Mouse (Mus musculus) layer of hippocampus, adult 2 months (tissue): ENCODE results near the gene Tbata. TPM values are rescaled to one million over a fixed set of nuclear protein-coding genes. Genes with fewer than 3 reads are reported as not detected.

Experiments used
- DNase-seq, 2 experiments: peaks; one replicate each; pipeline ENCODE4 v3.0.0; 2022; ENCODE audit warnings: low spot score in 2 of 2
- H3K27ac ChIP-seq: fragments of 200-600 bp; 2 replicates; pipeline ENCODE4 v1.8.1; 2022
- H3K4me3 ChIP-seq: fragments of 200-600 bp; 2 replicates; pipeline ENCODE4 v1.8.1; 2022; ENCODE audit warnings: mild to moderate bottlenecking
- CTCF ChIP-seq: fragments of 200-600 bp; conservative IDR thresholded peaks from 2 replicates; pipeline ENCODE4 v1.8.1; 2022; ENCODE audit warnings: antibody characterized with exemption, mild to moderate bottlenecking, moderate library complexity
- microRNA-seq, 2 experiments: library from miRNA; unstranded; fragments of <30 nt; microRNA quantifications; one replicate each; pipeline ENCODE4 v1.2.0; 2021
- total RNA-seq, 2 experiments: library from RNA; stranded (reverse); gene quantifications; 2 replicates each; pipeline ENCODE4 v1.2.3; 2021

Tbata gene
- total RNA-seq, 2 experiments from 2014 or later: 8.5 to 10.6 TPM

GRCm38 (mm10) chr10:61231756-61232155, 60.0 kb downstream of the Tbata start:
- no peak for TF ChIP-seq CTCF
- no peak overlapping the region for H3K4me3 ChIP-seq
- no peak overlapping the region for H3K27ac ChIP-seq
- no peak for DNase-seq

- Histone ChIP-seq H3K27ac (no peak overlapping the region), H3K4me3 (no peak overlapping the region)
- TF ChIP-seq CTCF: no peak
- DNase-seq: no peak
These were observed 61.3 kb downstream of the Tbata start for GRCm38 (mm10) chr10:61232858-61233567.

GRCm38 (mm10) chr10:61234319-61234718, 62.6 kb downstream of the Tbata start:
- DNase-seq: no peak
- no peak for TF ChIP-seq CTCF
- H3K27ac ChIP-seq: no peak overlapping the region

GRCm38 (mm10) chr10:61235677-61236267, 64.0 kb downstream of the Tbata start:
- Histone ChIP-seq H3K27ac (no peak overlapping the region), H3K4me3 (no peak overlapping the region)
- no peak for DNase-seq
- no peak for TF ChIP-seq CTCF

More at GRCm38 (mm10) chr10:61234319-61234718, 62.6 kb downstream of the Tbata start:
- H3K4me3 ChIP-seq: no peak overlapping the region

GRCm38 (mm10) chr10:61236683-61237390, 65.1 kb downstream of the Tbata start:
- DNase-seq: no peak
- H3K4me3 ChIP-seq: no peak overlapping the region

GRCm38 (mm10) chr10:61237391-61237785, 65.6 kb downstream of the Tbata start:
- H3K4me3 ChIP-seq: no peak overlapping the region
- H3K27ac ChIP-seq: no peak overlapping the region
- TF ChIP-seq CTCF: no peak
- no peak for DNase-seq

More at GRCm38 (mm10) chr10:61236683-61237390, 65.1 kb downstream of the Tbata start:
- H3K27ac ChIP-seq: no peak overlapping the region
- no peak for TF ChIP-seq CTCF

Small RNAs within 50 kb of the gene (microRNA-seq; reads per million reads assigned to microRNA genes)
- gene Gm44308: 0 reads per million in 2 experiments

Other genes starting within 250 kb of the Tbata start
- 10 to 100 TPM; 11.2 to 11.7 TPM for gene Pcbd1, start 82.6 kb upstream of the Tbata start, total RNA-seq
- 10 to 100 TPM; 25.5 to 25.8 TPM for gene Sgpl1, start 24.3 kb upstream of the Tbata start, total RNA-seq
- 1 to 10 TPM in 1 of 2 experiments, under 1 TPM in 1; 0.92 to 1.5 TPM for gene Adamts14, start 101.5 kb downstream of the Tbata start, total RNA-seq
- gene Prf1, start 125.9 kb downstream of the Tbata start, total RNA-seq: not detected
- 10 to 100 TPM; 15.2 to 16.3 TPM for gene Pald1, start 211.6 kb downstream of the Tbata start, total RNA-seq
- gene Nodal, start 246.0 kb downstream of the Tbata start, total RNA-seq: under 1 TPM; 0.23 to 0.27 TPM